Mouse (Mus musculus) cerebellum, adult (tissue): Measurements from ENCODE around the gene B3galnt2.
"Not testable (repeated sequence)": the region's sequence is repeated elsewhere in the genome, so short reads cannot be mapped to it uniquely, and the experiment has no call there.

Experiments used
- ATAC-seq: cut with Nextera tagmentation; 2 replicates; pipeline ENCODE4 v1.9.2; 2017; ENCODE audit warnings: mild to moderate bottlenecking, moderate library complexity, mixed read lengths; ENCODE audit not compliant: insufficient number of reproducible peaks, low FRiP score, low TSS enrichment

B3galnt2 gene

GRCm38 (mm10) chr13:13953874-13954832, at the start of gene B3galnt2:
Gene B3galnt2 (plus strand): TSS chr13:13954469.
- peak; percentile 98 for ATAC-seq

- no peak for ATAC-seq
Measured at GRCm38 (mm10) chr13:13911341-13911740, 42.9 kb upstream of the B3galnt2 start.

- no peak for ATAC-seq
Measured at GRCm38 (mm10) chr13:13919396-13919795, 34.9 kb upstream of the B3galnt2 start.

- no peak for ATAC-seq
Measured at GRCm38 (mm10) chr13:13922526-13922925, 31.7 kb upstream of the B3galnt2 start.

GRCm38 (mm10) chr13:13929982-13930381, 24.3 kb upstream of the B3galnt2 start:
- no peak for ATAC-seq

GRCm38 (mm10) chr13:13954931-13955330, 662 bp downstream of the B3galnt2 start:
- peak; percentile 17 for ATAC-seq

GRCm38 (mm10) chr13:13956686-13957085, 2.4 kb downstream of the B3galnt2 start:
- ATAC-seq: no peak

GRCm38 (mm10) chr13:13960211-13960610, 5.9 kb downstream of the B3galnt2 start:
- ATAC-seq: no peak

GRCm38 (mm10) chr13:13961046-13961445, 6.8 kb downstream of the B3galnt2 start:
- ATAC-seq: no peak

- ATAC-seq: no peak; the same call in 1 of the 2 replicates
Measured at GRCm38 (mm10) chr13:13965388-13965964, 11.2 kb downstream of the B3galnt2 start.

- ATAC-seq: no peak
Measured at GRCm38 (mm10) chr13:13966172-13966571, 11.9 kb downstream of the B3galnt2 start.

GRCm38 (mm10) chr13:13968629-13969111, 14.4 kb downstream of the B3galnt2 start:
- no peak for ATAC-seq

GRCm38 (mm10) chr13:13969796-13970195, 15.5 kb downstream of the B3galnt2 start:
- no peak for ATAC-seq

GRCm38 (mm10) chr13:13981842-13982241, 27.6 kb downstream of the B3galnt2 start:
- not testable (repeated sequence) for ATAC-seq

GRCm38 (mm10) chr13:13983523-13983922, 29.3 kb downstream of the B3galnt2 start:
- ATAC-seq: no peak

GRCm38 (mm10) chr13:13989135-13989534, 34.9 kb downstream of the B3galnt2 start:
- 0 out of 2 replicates have a peak, but pooled peaks have one; percentile 58 for ATAC-seq

GRCm38 (mm10) chr13:13990391-13990790, 36.1 kb downstream of the B3galnt2 start:
- ATAC-seq: no peak

- no peak for ATAC-seq
Measured at GRCm38 (mm10) chr13:13993041-13993440, 38.8 kb downstream of the B3galnt2 start.

GRCm38 (mm10) chr13:13995046-13995445, 40.8 kb downstream of the B3galnt2 start:
- no peak for ATAC-seq

- no peak for ATAC-seq
Measured at GRCm38 (mm10) chr13:13997476-13997875, 43.2 kb downstream of the B3galnt2 start.

GRCm38 (mm10) chr13:14002706-14003105, 48.4 kb downstream of the B3galnt2 start:
- ATAC-seq: no peak
